Mouse (Mus musculus) macrophage (primary cell): ENCODE data around the gene Msx3. TPM values are rescaled to one million over a fixed set of nuclear protein-coding genes. Genes with fewer than 3 reads are reported as not detected.

Experiments
- H3K27ac ChIP-seq: fragments of 350-480 bp; formaldehyde crosslinking; 2 replicates; pipeline ENCODE4 v1.9.0; 2021
- H3K36me3 ChIP-seq: fragments of 350-480 bp; formaldehyde crosslinking; 2 replicates; pipeline ENCODE4 v1.9.0; 2021; ENCODE audit errors: inconsistent target
- H3K4me3 ChIP-seq: fragments of 350-480 bp; formaldehyde crosslinking; 2 replicates; pipeline ENCODE4 v1.9.0; 2021; ENCODE audit errors: inconsistent target
- H3K79me2 ChIP-seq: fragments of 350-480 bp; formaldehyde crosslinking; 2 replicates; pipeline ENCODE4 v1.9.0; 2021; ENCODE audit errors: inconsistent target
- WGBS: methylation state at CpG from one replicate; pipeline ENCODE4 v1.1.7; 2026; ENCODE audit warnings: inconsistent platforms; ENCODE audit not compliant: missing documents; 5-methylcytosine and 5-hydroxymethylcytosine counted together
- polyA plus RNA-seq: library from polyadenylated mRNA; stranded (reverse); fragments of 250-400 nt; gene quantifications from 3 replicates; pipeline ENCODE4 v1.2.4, GENCODE M21; 2018; ENCODE audit warnings: inconsistent platforms

The Msx3 gene
- polyA plus RNA-seq, 1 experiment from 2014 or later, result not detected

DNA sequence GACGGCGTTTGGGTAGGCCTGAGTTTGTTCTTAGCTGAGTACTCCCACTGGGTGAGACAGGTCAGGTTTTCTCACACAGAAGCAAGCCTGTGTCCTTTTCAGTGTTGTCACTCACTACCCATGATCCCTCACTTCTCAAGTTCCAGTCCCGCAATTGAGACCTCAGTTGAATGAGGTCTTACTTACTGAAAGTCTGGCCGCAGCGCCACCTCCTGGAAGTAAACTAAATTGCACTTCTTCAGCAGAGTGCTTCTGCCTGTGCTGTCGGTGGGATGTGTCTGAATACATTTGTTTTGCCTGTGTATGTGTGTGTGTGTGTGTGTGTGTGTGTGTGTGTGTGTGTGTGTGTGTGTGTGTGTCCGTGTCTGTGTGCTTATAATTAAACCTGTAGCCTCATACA is 14.2 kb upstream of the Msx3 start:
- H3K79me2 ChIP-seq, result no peaks in the 10 kb centered on the region
- H3K27ac ChIP-seq, result no peak overlapping the region
- 27% methylated on average over 6 of the region's 7 CpGs for WGBS
- H3K36me3 ChIP-seq, result no peaks in the 10 kb centered on the region
- no peak overlapping the region for H3K4me3 ChIP-seq

DNA sequence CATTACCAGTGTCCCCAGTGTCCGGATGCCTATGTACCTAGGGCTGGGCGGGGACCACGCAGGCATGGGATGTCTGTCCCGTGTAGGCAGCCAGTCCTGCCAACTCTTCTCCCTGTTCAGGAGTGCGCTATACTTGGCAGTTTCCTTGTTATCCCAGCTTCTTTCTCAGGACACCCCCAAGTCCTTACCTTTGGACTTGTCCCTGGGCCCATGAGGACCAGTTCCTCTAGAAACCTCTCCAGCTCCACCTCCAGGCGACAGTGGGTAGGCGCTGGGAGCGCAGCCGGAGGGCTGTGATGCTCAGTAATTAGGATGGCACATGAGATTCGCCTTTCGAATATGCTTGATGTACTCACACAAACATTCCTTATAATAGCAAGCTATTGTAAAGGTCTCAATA is 13.4 kb upstream of the Msx3 start:
- Histone ChIP-seq H3K36me3 (no peaks in the 10 kb centered on the region), H3K4me3 (no peak overlapping the region), H3K27ac (no peak overlapping the region), H3K79me2 (no peaks in the 10 kb centered on the region)
- 38% methylated on average over 11 of the region's 11 CpGs for WGBS

DNA sequence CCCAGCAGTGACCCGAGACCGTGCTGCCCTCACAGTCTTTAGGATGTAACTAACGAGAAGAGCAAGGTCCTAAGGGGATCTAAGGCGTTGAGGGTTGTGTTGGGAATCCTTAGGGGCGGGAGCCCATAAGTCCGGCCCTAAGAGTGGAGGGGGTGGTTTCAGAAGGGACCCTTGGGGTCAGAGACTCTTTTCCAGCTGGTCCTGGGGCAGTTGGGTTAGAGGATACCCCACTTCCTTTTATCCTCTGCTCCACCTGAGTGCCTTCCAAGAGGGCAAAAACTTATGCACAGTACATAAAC is 12.9 kb upstream of the Msx3 start:
- 25% methylated on average over 6 of the region's 6 CpGs for WGBS
- no peak overlapping the region for H3K4me3 ChIP-seq
- no peaks in the 10 kb centered on the region for H3K36me3 ChIP-seq
- no peaks in the 10 kb centered on the region for H3K79me2 ChIP-seq
- no peak overlapping the region for H3K27ac ChIP-seq

DNA sequence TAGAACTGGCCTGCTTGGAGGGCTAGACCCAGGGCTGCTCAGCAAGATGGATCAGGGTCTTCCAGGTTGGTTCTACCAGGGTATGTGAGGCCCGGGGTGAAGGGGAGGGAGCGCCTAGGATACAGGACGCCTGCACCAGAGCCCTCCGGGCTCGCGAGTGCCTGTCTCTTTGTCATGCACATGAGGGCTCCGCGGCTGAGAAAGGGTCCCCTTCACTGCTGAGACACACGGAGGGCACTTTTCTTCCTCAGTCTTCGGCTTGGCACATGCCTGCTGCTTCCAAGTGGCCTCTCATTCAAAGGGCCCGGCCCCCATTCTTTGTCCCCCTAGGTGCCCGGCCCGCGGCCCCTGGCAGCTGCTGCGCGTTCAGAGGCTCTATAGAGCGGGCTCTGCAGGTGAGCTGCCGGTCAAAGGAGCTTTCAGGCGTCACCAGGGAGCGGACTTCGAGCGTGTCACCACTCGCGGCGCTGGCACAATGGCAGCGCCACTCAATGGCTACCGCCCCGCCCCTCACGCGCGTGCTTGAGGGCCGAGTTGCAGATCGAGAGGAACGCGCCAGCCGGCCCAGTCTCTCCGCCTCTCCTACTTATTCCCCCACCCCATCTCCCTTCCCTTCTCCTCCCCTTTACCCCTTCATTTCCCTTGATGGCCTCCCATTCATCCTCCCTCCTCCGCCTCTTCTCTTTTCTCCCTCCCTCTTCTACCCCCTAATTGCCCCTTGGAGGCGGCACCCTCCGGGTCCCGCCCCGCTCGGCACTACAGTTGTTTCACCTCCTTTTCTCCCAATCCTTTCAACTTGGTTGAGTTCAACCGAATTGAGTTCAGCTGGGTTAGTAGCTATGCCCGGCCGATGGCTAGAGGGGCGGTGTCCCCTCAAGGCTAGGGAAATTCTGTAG is 12.3 kb upstream of the Msx3 start:
- 11% methylated on average over 42 of the region's 47 CpGs for WGBS
- H3K79me2 ChIP-seq, result no peaks in the 10 kb centered on the region
- no peak overlapping the region for H3K4me3 ChIP-seq
- H3K27ac ChIP-seq, result no peak overlapping the region
- no peaks in the 10 kb centered on the region for H3K36me3 ChIP-seq

DNA sequence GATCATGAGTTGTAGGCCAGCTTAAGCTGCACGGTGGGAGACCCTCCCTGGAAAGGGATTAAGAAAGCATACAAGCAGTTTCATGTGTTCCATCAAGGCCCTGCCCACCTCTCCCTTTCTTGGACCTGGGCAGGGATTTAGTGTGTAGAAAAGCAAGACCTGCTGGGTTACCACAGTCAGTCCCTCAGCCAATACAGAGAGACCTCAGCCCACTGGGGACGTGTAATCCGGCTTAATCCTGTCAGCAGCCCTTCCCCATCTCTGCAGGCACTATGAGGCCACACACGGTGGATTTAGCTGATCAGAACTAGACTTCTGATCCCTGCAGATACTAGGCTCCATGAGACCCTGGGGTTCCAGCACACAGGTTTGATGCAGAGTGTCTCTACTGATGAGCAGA is 10.7 kb upstream of the Msx3 start:
- H3K27ac ChIP-seq, result no peak overlapping the region
- no peak overlapping the region for H3K4me3 ChIP-seq
- H3K36me3 ChIP-seq, result no peaks in the 10 kb centered on the region
- no peaks in the 10 kb centered on the region for H3K79me2 ChIP-seq
- 70% methylated on average over 4 of the region's 4 CpGs for WGBS

DNA sequence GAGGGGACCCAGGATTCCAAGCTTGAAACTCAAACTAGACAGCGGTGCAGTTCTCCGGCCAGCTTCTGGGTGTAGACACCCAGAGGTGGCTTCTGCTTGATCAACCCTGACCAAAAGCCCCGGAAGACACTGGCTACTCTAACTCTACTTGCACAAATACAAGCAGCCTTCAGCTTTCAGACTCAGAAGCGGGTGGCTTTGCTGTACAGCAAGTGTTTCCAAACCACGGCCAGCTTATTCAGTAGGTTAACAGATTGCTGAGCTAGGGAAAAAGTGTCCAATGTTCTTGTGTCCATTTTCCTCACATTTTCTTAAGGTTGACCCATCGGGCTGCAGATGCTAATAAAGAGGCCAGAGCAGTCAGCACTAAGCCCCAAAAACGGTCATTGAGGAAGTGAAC is 9.6 kb upstream of the Msx3 start:
- Histone ChIP-seq H3K36me3 (no peaks in the 10 kb centered on the region), H3K27ac (no peak overlapping the region), H3K79me2 (no peaks in the 10 kb centered on the region), H3K4me3 (no peak overlapping the region; the same call in 1 of the 2 replicates)
- WGBS, result 49% methylated on average over 7 of the region's 7 CpGs

DNA sequence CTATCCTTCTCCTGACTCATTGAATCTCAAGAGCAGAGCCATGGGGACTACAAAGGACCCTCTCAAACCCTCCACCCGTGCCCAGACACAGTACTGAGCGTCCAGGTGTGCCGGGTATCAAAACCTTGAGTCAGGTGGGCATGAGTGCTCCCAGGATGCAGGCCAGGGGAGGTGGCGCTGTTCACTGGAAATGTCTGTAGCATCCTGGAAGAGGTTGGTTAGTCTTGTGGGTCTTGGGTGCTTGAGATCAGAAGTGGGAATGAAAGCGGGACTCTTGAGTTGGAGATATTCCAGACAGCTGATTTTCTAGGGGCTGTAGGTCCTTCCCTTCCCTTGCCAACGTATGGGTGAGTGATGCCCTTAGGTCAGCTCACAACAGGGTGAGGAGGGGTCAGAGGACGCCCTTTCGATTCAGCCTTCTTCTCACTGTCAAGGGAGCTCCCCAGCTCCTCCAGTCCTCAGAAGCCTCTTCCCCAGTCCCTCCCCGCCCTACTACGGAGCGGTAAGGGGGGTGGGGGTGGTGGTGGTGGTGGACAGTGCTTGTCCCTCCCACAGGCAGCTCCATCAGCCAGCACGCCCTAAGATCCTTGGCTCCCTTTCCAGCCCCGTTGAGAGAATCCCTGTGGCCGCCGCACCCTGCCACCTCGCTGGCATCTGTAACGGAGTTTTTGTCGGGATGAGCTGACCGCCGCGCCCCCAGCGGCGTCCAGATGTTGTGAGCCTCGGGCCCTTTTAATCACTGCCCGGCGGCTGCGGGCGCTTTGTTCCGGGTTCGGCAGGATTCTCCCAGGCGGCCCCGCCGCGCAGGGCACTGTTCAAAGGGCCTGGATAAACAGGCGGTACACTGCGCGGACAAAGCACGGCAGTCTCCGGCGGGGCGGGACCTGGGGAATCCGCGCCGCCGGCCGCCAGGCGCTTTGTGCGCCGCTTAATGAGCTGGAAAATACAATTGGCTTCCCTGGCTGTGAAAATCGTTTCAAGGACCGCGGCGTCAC is 8.8 kb upstream of the Msx3 start:
- Histone ChIP-seq H3K27ac (no peak overlapping the region), H3K79me2 (no peaks in the 10 kb centered on the region), H3K4me3 (no peak overlapping the region; the same call in 1 of the 2 replicates), H3K36me3 (no peaks in the 10 kb centered on the region)
- 9% methylated on average over 52 of the region's 53 CpGs for WGBS

DNA sequence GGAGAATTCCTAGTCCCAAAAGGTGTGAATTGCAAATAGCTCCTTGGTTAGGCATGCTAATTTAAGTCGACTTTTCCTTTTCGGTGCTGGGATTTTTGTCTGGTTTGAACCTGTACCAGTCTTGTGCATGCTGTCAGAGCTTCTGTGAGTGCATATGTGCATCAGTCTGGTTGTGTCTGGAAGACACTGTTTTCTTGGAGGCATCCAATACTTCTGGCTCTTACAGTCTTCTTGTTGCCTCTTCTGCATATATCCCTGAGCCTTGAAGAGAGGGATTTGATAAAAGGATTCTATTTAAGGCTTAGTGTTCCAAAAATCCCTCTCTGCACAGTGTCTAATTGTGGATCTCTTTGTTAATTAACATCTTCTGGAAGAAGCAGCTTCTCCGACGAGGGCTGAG is 5.2 kb upstream of the Msx3 start:
- WGBS, result 81% methylated on average over 4 of the region's 4 CpGs
- H3K79me2 ChIP-seq, result no peaks in the 10 kb centered on the region
- H3K36me3 ChIP-seq, result no peaks in the 10 kb centered on the region
- no peak overlapping the region for H3K4me3 ChIP-seq
- no peak overlapping the region for H3K27ac ChIP-seq

DNA sequence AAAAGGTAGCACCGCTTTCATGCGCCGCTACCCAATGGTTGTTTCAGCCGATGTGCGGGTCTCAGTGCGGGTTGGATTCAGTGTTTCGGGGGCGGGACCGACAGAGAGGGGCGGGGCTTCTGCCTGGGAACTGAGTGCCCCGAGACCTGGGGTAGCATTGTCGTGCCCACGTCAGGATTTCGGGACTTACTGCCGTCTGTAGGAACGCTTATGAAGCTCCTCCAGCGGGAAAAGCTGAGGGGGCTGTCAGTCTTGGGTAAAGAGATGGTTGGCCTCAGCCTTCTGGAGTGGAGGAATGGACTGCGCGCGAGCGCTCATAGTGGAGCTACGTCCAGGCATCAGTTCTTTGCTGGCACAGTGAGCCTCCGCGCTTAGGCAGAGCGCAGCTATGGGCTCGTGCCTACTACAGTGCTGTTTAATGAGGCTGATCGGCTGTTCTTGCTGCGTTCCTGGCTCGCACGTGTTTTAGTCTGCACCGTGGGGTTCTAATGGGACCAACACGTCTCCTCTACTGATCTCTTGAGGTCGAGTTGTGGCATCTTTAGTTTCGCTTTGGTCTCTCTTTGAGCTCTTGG is 313 bp upstream of the Msx3 start:
- Histone ChIP-seq H3K36me3 (no peaks in the 10 kb centered on the region), H3K4me3 (peak overlapping the region; percentile 31), H3K27ac (no peak overlapping the region), H3K79me2 (no peaks in the 10 kb centered on the region)
- 3% methylated on average over 34 of the region's 34 CpGs for WGBS

DNA sequence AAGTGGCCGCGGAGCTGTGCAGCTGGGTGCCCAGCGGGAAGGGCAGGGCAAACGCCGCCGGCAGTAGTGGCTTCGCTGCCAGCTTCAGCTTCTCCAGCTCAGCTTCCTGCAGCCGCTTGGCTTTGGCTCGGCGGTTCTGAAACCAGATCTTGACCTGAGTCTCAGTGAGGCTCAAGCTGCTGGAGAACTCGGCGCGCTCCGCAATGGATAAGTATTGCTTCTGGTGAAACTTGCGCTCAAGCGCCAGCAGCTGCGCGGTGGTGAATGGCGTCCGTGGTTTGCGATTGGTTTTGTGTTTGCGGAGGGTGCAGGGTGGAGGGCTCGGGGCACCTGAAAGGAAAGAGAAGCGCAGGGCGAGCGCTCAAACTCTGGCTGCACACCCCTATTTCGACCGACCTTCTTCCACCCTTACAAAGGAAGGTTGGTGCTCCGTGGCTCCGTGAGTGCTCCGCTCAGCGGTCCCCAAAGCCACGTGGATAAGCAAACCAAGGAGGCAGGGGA is 1.0 kb downstream of the Msx3 start:
- Histone ChIP-seq H3K4me3 (peak overlapping the region; percentile 12; the same call in 1 of the 2 replicates), H3K36me3 (no peaks in the 10 kb centered on the region), H3K79me2 (no peaks in the 10 kb centered on the region), H3K27ac (no peak overlapping the region)
- WGBS, result 2% methylated on average over 33 of the region's 33 CpGs

DNA sequence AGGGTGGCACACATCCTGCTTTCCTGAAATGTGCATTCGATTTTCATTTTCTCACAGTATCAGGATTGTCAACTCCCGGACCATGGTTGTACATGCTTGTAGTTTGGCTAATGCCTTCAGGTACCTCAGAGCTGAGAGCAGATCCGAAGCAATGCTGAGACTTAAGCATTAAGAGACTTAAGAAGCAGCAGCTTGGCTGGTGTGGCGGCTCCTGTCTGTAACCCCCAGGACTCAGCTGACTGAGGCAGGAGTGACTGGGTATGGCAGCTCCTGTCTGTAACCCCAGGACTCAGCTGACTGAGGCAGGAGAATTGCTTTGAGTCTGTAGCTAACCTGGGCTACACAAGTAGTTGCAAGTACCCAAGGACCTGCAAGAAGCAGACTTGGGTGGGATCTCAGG is 3.3 kb downstream of the Msx3 start:
- Histone ChIP-seq H3K36me3 (peaks cover 3% of the 10 kb centered on the region; the same call in 1 of the 2 replicates), H3K27ac (no peak overlapping the region), H3K4me3 (no peak overlapping the region), H3K79me2 (no peaks in the 10 kb centered on the region)
- WGBS, result 88% methylated on average over 4 of the region's 4 CpGs

DNA sequence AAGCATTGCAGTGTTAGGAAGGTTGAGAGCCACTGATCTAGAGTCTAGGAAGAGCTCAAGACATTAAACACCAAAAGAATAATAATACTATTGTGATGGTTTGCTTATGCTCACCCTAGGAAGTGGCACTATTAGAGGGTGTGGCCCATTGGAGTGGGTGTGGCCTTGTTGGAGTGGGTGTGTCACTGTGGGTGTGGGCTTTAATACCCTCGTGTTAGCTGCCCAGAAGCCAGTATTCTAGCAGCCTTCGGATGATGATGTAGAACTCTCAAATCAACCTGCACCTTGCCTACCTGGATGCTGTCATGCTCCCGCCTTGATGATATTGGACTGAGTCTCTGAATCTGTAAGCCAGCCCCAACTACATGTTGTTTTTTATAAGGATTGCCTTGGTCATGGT is 6.2 kb downstream of the Msx3 start:
- H3K27ac ChIP-seq, result no peak overlapping the region
- no peaks in the 10 kb centered on the region for H3K79me2 ChIP-seq
- 60% methylated on average over 3 of the region's 3 CpGs for WGBS

DNA sequence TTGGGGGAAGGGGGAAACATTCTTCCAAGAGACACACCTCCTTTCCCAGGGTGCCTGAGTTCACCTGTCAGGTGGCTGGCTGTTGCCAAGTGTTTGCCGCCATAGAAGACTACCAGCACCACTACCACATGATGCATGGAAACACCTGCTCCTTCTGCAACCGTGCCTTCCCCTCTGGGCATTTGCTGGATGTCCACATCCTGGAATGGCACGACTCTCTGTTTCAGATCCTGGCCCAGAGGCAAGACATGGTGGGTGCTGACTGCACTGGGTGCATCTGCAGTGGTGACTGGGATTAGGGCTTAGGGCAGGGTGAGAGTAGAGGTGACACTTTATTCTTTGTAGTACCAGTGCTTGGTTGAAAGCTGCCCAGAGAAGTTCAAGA is 11.7 kb downstream of the Msx3 start:
- Histone ChIP-seq H3K79me2 (peaks cover 29% of the 10 kb centered on the region), H3K36me3 (peaks cover 25% of the 10 kb centered on the region), H3K27ac (no peak overlapping the region), H3K4me3 (peak overlapping the region; percentile 88)
- WGBS, result 50% methylated on average over 2 of the region's 3 CpGs

More for the DNA sequence above, 6.2 kb downstream of the Msx3 start:
- H3K36me3 ChIP-seq, result peaks cover 12% of the 10 kb centered on the region
- no peak overlapping the region for H3K4me3 ChIP-seq

DNA sequence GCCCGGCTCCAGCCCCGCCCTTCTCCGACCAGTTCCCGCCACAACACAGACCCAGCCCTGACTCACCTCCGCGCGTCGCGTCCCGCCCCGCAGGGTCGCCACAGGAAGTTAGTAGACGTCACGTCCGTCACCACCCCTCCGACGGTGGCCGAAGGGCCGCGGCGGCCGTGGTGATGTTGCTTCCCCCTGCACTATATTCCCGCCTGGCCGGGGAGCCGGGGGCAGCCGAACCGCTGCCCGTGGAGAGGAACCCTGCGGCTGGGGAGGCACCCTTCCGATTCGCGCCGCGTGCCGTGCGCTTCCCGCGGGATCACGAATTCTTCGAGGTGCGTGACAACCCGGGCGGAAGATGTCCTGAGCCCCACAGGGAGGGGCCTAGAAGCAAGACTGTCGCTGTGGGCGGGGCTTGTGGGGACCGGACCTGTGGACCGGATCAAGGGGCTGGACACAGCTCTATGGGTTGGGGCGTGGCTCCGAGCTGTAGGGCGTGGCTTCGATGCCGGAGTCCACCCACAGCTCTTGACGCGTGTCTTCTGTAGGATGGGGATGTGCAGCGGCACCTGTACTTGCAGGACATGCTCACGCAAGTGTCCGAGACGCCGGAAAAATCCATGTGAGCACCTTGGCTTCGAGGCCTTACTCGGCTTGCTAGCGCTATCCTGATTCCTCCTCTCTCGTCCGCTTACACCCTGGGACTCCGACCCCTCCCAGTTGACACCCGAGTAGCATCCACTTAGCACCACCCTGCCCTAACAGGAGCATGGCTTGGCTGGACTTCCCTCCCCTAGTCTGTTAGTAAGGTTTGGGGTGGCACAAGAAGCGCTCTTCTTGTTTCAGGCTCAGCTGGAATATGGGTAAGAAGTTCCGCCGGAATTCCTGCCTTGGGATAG is 12.4 kb downstream of the Msx3 start, which contains the start of the genes Zfp511 and Tubgcp2:
Zfp511 (plus strand) TSS at position 111 of the 890 bp plus-strand sequence.
Tubgcp2 (minus strand) TSS at position 389 of the 890 bp plus-strand sequence.
- 2% methylated on average over 69 of the region's 69 CpGs for WGBS
- H3K36me3 ChIP-seq, result peaks cover 32% of the 10 kb centered on the region
- H3K27ac ChIP-seq, result peak within 1 kb of the TSS; percentile 61
- peaks cover 29% of the 10 kb centered on the region for H3K79me2 ChIP-seq
- H3K4me3 ChIP-seq, result peak within 1 kb of the TSS; percentile 88
